Mouse (Mus musculus): Measurements from ENCODE around the gene Dhrs7.
"Not testable (repeated sequence)": the region's sequence is repeated elsewhere in the genome, so short reads cannot be mapped to it uniquely, and the experiment has no call there.

Gene Dhrs7

GRCm38 (mm10) chr12:72664735-72665337, at the start of gene Dhrs7:
Dhrs7 (minus strand) TSS chr12:72664909.
- peak; percentile 81 to 82 for DNase-seq

- DNase-seq, result no peak
Measured at GRCm38 (mm10) chr12:72709981-72710380, 45.3 kb upstream of the Dhrs7 start.

GRCm38 (mm10) chr12:72704068-72704467, 39.4 kb upstream of the Dhrs7 start:
- no peak for DNase-seq

GRCm38 (mm10) chr12:72700013-72700412, 35.3 kb upstream of the Dhrs7 start:
- no peak for DNase-seq

GRCm38 (mm10) chr12:72694901-72695463, 30.3 kb upstream of the Dhrs7 start:
- no peak for DNase-seq

- no peak for DNase-seq
Measured at GRCm38 (mm10) chr12:72694438-72694837, 29.7 kb upstream of the Dhrs7 start.

- no peak for DNase-seq
Measured at GRCm38 (mm10) chr12:72693895-72694294, 29.2 kb upstream of the Dhrs7 start.

- not testable (repeated sequence) for DNase-seq
Measured at GRCm38 (mm10) chr12:72688281-72688680, 23.6 kb upstream of the Dhrs7 start.

- not testable (repeated sequence) for DNase-seq
Measured at GRCm38 (mm10) chr12:72687741-72688140, 23.0 kb upstream of the Dhrs7 start.

GRCm38 (mm10) chr12:72686566-72686965, 21.9 kb upstream of the Dhrs7 start:
- DNase-seq, result not testable (repeated sequence)

- DNase-seq, result no peak
Measured at GRCm38 (mm10) chr12:72683612-72684011, 18.9 kb upstream of the Dhrs7 start.

- DNase-seq, result no peak
Measured at GRCm38 (mm10) chr12:72682511-72683282, 18.0 kb upstream of the Dhrs7 start.

GRCm38 (mm10) chr12:72681919-72682318, 17.2 kb upstream of the Dhrs7 start:
- DNase-seq, result no peak

- no peak for DNase-seq
Measured at GRCm38 (mm10) chr12:72679635-72680034, 14.9 kb upstream of the Dhrs7 start.

GRCm38 (mm10) chr12:72674820-72675219, 10.1 kb upstream of the Dhrs7 start:
- no peak for DNase-seq

GRCm38 (mm10) chr12:72674079-72674797, 9.5 kb upstream of the Dhrs7 start:
- no peak for DNase-seq

- DNase-seq, result no peak
Measured at GRCm38 (mm10) chr12:72671516-72672135, 6.9 kb upstream of the Dhrs7 start.

GRCm38 (mm10) chr12:72670921-72671320, 6.2 kb upstream of the Dhrs7 start:
- DNase-seq, result no peak

- no peak for DNase-seq
Measured at GRCm38 (mm10) chr12:72667868-72668469, 3.3 kb upstream of the Dhrs7 start.

GRCm38 (mm10) chr12:72666015-72666414, 1.3 kb upstream of the Dhrs7 start:
- DNase-seq, result no peak

GRCm38 (mm10) chr12:72664020-72664734, 532 bp downstream of the Dhrs7 start:
- peak in 1 of 2 experiments; percentile 5 for DNase-seq

- no peak for DNase-seq
Measured at GRCm38 (mm10) chr12:72655775-72656174, 8.9 kb downstream of the Dhrs7 start.

All from thymus, adult 18-20 months (tissue).